Mouse (Mus musculus) bone marrow macrophage, adult 2 months (primary cell): Measurements from ENCODE around the gene Ap3m1.

ENCODE experiments used
- CTCF ChIP-seq: IDR thresholded peaks from 2 replicates; pipeline ENCODE4 v1.5.1; 2012; ENCODE audit warnings: low read depth, mild to moderate bottlenecking, low read length, moderate library complexity
- POLR2A ChIP-seq: IDR thresholded peaks from 2 replicates; pipeline ENCODE4 v1.6.1; 2012; ENCODE audit warnings: mild to moderate bottlenecking, low read depth, low read length, borderline replicate concordance

GRCm38 (mm10) chr14:21064321-21064720 is 12.0 kb upstream of the Ap3m1 start:
- TF ChIP-seq POLR2A (no peak), CTCF (no peak)
